Mouse (Mus musculus) liver, postnatal 0 days (tissue): ENCODE measurements around the gene Rabggtb. TPM values are rescaled to one million over a fixed set of nuclear protein-coding genes. Genes with fewer than 3 reads are reported as not detected.

Experiments
- ATAC-seq: fragments of 200-750 bp; cut with Nextera tagmentation; 2 replicates; pipeline ENCODE4 v1.8.0; 2017; ENCODE audit warnings: mild to moderate bottlenecking, moderate library complexity
- DNase-seq: peaks from one replicate; pipeline ENCODE4 v3.0.0-alpha.2; 2016
- H3K27ac ChIP-seq: fragments of 300-500 bp; sonication (generic); 2 replicates; pipeline ENCODE4 v1.5.1; 2014; ENCODE audit warnings: antibody characterized with exemption, moderate library complexity, mild to moderate bottlenecking, low read depth
- H3K27me3 ChIP-seq: fragments of 300-500 bp; sonication (generic); 2 replicates; pipeline ENCODE4 v1.6.1; 2014; ENCODE audit warnings: low read length, control low read depth, mixed read lengths; ENCODE audit not compliant: insufficient read depth
- H3K36me3 ChIP-seq: fragments of 300-500 bp; sonication (generic); replicated peaks from 2 replicates; pipeline ENCODE4 v1.6.1; 2014; ENCODE audit warnings: mild to moderate bottlenecking, control low read depth, low read length, moderate library complexity, mixed read lengths; ENCODE audit not compliant: insufficient read depth
- H3K4me1 ChIP-seq: fragments of 300-500 bp; sonication (generic); 2 replicates; pipeline ENCODE4 v1.6.1; 2014; ENCODE audit warnings: antibody characterized with exemption, mild to moderate bottlenecking, control low read depth; ENCODE audit not compliant: insufficient read depth
- H3K4me2 ChIP-seq: fragments of 300-500 bp; sonication (generic); 2 replicates; pipeline ENCODE4 v1.6.1; 2014; ENCODE audit warnings: low read depth, mild to moderate bottlenecking, low read length, moderate library complexity, mixed read lengths
- H3K4me3 ChIP-seq: fragments of 300-500 bp; sonication (generic); 2 replicates; pipeline ENCODE4 v1.5.1; 2014; ENCODE audit warnings: low read depth, low read length
- H3K9ac ChIP-seq: fragments of 300-500 bp; sonication (generic); replicated peaks from 2 replicates; pipeline ENCODE4 v1.6.1; 2014; ENCODE audit warnings: mild to moderate bottlenecking, moderate library complexity
- H3K9me3 ChIP-seq: fragments of 300-500 bp; sonication (generic); 2 replicates; pipeline ENCODE4 v1.6.1; 2016; ENCODE audit warnings: mild to moderate bottlenecking, control low read depth, low read length, mixed read lengths
- CTCF ChIP-seq: sonication (generic); IDR thresholded peaks from 2 replicates; pipeline ENCODE4 v1.5.1; 2016; ENCODE audit warnings: antibody characterized with exemption, low read depth
- EP300 ChIP-seq: IDR thresholded peaks from 2 replicates; pipeline ENCODE4 v1.6.1; 2016; ENCODE audit warnings: antibody characterized with exemption, low read depth, mild to moderate bottlenecking
- WGBS: fragments of 180-500 bp; shearing (Covaris S2); extraction: QIAGEN DNeasy Blood & Tissue Kit; methylation state at CpG from one replicate; pipeline ENCODE4 v1.1.7; 2014; ENCODE audit not compliant: insufficient replicate concordance; 5-methylcytosine and 5-hydroxymethylcytosine counted together
- polyA plus RNA-seq: library from polyadenylated mRNA; unstranded; fragments of >200 nt; fragmentation: Nextera tagmentation; extraction: Ambion mirVana; gene quantifications from 2 replicates; pipeline ENCODE4 v1.2.1, GENCODE M21; 2015

The Rabggtb gene
- polyA plus RNA-seq, 1 experiment from 2014 or later, result 31.8 TPM

DNA sequence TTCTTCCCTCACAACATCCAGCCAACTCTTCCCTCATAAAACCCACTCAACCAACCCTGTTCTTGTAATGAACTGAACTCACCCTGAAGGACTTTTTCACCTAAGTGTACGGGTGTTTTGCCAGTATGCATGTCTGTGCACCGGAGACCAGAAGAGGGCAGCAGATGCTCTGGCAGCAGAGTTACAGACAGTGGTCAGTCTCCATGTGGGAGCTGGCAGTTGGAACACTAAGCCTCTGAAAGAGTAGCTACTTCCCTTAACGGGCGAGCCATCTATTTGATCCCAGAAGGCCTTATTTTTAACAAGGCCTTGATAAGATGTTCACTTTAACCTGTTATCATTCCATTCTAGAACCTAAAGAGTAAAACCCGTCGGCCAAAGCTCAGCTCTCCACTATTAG, 8.2 kb downstream of the Rabggtb start:
- Histone ChIP-seq H3K9ac (no peak overlapping the region), H3K27me3 (no peaks in the 10 kb centered on the region), H3K9me3 (no peaks in the 10 kb centered on the region), H3K4me3 (no peak overlapping the region), H3K36me3 (peaks cover 58% of the 10 kb centered on the region), H3K27ac (no peak overlapping the region), H3K4me1 (peaks cover 12% of the 10 kb centered on the region), H3K4me2 (no peak overlapping the region)
- peak; percentile 60 for ATAC-seq
- no peak for TF ChIP-seq EP300
- peak; percentile 78 for TF ChIP-seq CTCF
- 48% methylated on average over 6 of the region's 6 CpGs for WGBS
- DNase-seq, result peak; percentile 61

GRCm38 (mm10) chr3:153902595-153902994, 10.2 kb downstream of the Rabggtb start:
- Histone ChIP-seq H3K4me3 (no peak overlapping the region), H3K9me3 (no peaks in the 10 kb centered on the region), H3K36me3 (peaks cover 38% of the 10 kb centered on the region), H3K4me1 (no peaks in the 10 kb centered on the region), H3K27me3 (no peaks in the 10 kb centered on the region), H3K27ac (no peak overlapping the region), H3K9ac (no peak overlapping the region), H3K4me2 (no peak overlapping the region)
- WGBS, result 41% methylated on average over 3 of the region's 3 CpGs
- DNase-seq (no peak), ATAC-seq (no peak)
- no peak for TF ChIP-seq EP300
- no peak for TF ChIP-seq CTCF

- WGBS, result 91% methylated on average over 1 of the region's 1 CpGs
- DNase-seq (no peak), ATAC-seq (no peak)
Observed at GRCm38 (mm10) chr3:153901904-153902303, 10.9 kb downstream of the Rabggtb start.

DNA sequence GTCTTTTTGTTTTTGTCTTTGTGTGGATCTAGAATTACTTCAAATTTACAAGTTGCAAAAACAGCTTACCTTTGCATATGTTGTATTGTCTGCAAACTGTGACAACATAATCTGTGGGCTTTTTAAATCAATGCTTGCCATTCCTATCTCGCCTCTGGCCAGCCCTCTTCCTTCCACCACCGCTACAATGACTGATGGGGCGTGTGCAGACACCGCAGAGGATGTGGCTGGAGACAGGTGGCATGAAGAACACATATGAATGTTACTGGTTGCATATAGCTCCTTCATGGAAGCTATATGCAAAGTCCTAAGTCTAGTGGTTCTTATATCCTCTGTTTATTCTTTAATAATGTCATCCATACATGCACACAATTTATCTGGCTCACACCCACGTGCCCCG, 15.6 kb downstream of the Rabggtb start:
- no peak overlapping the region for H3K27ac ChIP-seq
- H3K4me1 ChIP-seq, result no peaks in the 10 kb centered on the region
- H3K4me2 ChIP-seq, result no peak overlapping the region
- H3K9ac ChIP-seq, result no peak overlapping the region
- ATAC-seq (no peak), DNase-seq (no peak)
- no peaks in the 10 kb centered on the region for H3K9me3 ChIP-seq
- H3K36me3 ChIP-seq, result no peaks in the 10 kb centered on the region
- WGBS, result 26% methylated on average over 6 of the region's 6 CpGs
- no peaks in the 10 kb centered on the region for H3K27me3 ChIP-seq
- H3K4me3 ChIP-seq, result no peak overlapping the region
- TF ChIP-seq CTCF, result no peak
- no peak for TF ChIP-seq EP300

More at GRCm38 (mm10) chr3:153901904-153902303, 10.9 kb downstream of the Rabggtb start:
- Histone ChIP-seq H3K9ac (no peak overlapping the region), H3K4me2 (no peak overlapping the region), H3K9me3 (no peaks in the 10 kb centered on the region), H3K4me3 (no peak overlapping the region), H3K36me3 (peaks cover 31% of the 10 kb centered on the region), H3K27me3 (no peaks in the 10 kb centered on the region), H3K4me1 (no peaks in the 10 kb centered on the region), H3K27ac (no peak overlapping the region)
- no peak for TF ChIP-seq EP300
- TF ChIP-seq CTCF, result no peak

GRCm38 (mm10) chr3:153895454-153895853, 17.4 kb downstream of the Rabggtb start:
- H3K36me3 ChIP-seq, result no peaks in the 10 kb centered on the region
- H3K27ac ChIP-seq, result no peak overlapping the region
- TF ChIP-seq EP300 (no peak), CTCF (no peak)
- H3K4me1 ChIP-seq, result no peaks in the 10 kb centered on the region
- H3K4me3 ChIP-seq, result no peak overlapping the region
- 49% methylated on average over 3 of the region's 3 CpGs for WGBS
- DNase-seq (no peak), ATAC-seq (no peak)
- H3K27me3 ChIP-seq, result no peaks in the 10 kb centered on the region
- no peak overlapping the region for H3K9ac ChIP-seq
- no peak overlapping the region for H3K4me2 ChIP-seq
- H3K9me3 ChIP-seq, result no peaks in the 10 kb centered on the region

DNA sequence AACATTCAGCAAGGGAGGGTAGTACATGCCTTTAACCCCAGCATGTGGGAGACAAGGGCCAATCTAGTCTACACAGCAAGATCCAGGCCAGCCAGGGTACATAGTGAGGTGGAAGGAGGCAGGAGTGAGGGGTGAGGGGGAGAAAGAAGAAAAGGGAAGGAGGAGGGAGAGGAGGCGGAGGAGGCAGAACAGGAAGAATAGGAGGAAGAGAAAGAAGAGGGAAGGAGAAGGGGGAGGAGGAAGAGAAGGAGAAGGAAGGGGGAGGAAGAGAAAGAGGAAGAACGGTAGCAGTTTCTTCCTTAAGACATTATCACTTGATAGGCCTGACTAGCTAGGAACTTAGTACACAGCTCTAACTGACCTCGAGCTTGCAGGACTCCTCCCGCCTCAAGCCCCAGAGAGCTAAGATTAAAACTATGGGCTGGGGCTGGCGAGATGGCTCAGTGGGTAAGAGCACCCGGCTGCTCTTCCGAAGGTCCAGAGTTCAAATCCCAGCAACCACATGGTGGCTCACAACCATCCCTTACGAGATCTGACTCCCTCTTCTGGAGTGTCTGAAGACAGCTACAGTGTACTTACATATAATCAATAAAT, 23.5 kb downstream of the Rabggtb start:
- 44% methylated on average over 7 of the region's 8 CpGs for WGBS
- 0 out of 2 replicates have a peak, but pooled peaks cover 3% of the 10 kb centered on the region for H3K4me1 ChIP-seq
- H3K27me3 ChIP-seq, result no peaks in the 10 kb centered on the region
- H3K9me3 ChIP-seq, result no peaks in the 10 kb centered on the region
- H3K27ac ChIP-seq, result no peak overlapping the region
- TF ChIP-seq CTCF (no peak), EP300 (no peak)
- no peak overlapping the region for H3K9ac ChIP-seq
- no peak overlapping the region for H3K4me3 ChIP-seq
- H3K36me3 ChIP-seq, result no peaks in the 10 kb centered on the region
- no peak for DNase-seq
- no peak overlapping the region for H3K4me2 ChIP-seq
- no peak for ATAC-seq
